Mouse (Mus musculus) urinary bladder, adult 18-20 months (tissue): ENCODE measurements around the gene Iqschfp.

Experiments
- DNase-seq, 2 experiments: peaks; one replicate each; pipeline ENCODE4 v3.0.0; 2022; ENCODE audit warnings: low spot score in 2 of 2, mixed read lengths in 2 of 2

The Iqschfp gene

DNA sequence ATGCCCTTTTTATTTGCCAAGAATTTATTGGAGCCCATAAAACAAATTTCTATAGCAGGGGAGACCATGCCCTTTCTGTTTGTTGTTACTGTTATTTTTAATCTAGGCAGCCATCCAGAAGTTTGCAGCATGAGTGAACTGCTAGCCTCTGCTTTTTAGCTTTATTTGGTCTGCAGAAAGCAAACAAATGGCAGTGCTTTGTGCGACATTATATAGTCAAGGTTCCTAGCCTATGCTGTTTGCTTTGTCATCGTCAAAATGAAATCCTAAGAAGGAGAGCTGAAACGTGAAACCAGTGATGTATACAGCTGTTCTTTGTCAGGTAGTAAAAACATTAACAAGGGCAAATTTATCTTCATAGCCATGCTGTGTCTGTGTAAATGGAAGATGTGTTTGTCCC, 459.4 kb downstream of the Iqschfp start:
- no peak for DNase-seq

DNA sequence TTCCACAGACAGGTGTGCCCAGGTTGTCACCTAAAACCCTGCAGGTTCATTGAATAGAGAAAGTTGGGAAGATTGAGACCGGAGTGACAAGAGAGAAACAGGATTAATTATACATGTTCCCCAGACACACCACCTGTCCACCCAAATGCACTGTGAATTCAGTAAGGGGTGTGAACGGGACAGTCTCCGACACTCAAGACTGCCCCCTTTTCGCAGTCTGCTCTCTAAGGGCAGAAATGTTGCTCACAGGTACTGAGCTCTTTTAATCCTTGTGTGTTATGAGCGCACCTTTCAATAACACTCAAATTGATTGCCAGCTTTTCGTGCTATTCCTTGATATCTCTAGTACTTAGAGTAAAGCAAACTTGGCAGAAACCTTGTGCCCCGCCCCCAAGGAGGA, 460.9 kb downstream of the Iqschfp start:
- DNase-seq: no peak

DNA sequence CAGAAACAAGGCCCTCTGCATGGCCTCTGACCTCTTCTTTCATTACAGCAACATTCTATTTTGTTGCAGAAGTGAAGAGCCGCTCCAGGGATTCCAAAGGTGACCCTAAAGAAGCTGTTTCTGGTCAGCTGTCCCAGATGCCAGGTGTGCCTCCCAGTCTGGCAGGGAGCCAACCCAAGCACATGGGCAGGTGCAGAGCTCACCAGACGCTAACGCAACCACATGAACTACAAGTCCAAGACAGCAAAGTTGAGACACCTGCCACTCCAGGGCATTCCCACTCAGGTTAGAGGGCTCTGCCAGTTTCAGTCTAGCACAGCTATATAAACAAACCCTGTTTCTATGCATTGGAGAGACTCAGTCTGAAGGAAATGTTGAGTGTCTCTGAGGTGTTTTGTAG, 461.5 kb downstream of the Iqschfp start:
- DNase-seq: no peak

DNA sequence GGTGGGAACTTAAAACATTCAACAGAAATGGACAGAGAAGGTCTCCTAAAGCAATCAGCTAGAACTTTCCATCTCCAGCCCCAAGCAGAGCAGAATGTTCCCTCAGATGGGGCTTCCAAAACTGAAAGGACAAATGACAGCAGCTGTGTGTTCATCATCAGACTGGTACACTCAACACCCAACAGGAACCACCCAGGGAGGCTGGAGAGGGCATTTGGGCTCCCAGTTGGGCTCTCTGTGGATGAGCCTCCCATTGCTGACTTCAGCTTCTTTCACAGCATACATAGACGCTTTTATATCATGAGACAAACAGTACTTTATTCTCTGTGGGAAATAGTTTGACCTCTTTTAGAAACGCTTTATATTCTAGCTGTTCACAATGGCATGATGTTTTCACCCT, 464.5 kb downstream of the Iqschfp start:
- DNase-seq: no peak

DNA sequence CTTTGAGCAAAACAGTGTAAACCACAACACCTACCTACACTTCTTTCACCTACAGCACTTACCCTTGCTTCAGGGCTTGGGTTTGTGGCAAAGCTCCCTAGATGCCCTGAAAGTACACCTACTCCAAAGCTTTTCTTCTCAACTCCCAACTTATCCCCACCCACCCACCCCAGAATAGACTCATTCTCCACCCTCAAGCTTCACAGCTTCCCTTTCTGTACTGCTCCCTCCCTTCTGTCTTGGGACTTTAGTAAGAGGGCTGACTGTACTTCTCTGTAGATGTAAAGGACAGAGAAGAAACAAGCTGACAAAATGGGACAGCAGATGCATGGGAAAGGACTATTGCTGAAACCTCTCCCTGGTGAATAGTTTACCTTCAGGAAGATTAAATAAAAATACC, 476.0 kb downstream of the Iqschfp start:
- no peak for DNase-seq

DNA sequence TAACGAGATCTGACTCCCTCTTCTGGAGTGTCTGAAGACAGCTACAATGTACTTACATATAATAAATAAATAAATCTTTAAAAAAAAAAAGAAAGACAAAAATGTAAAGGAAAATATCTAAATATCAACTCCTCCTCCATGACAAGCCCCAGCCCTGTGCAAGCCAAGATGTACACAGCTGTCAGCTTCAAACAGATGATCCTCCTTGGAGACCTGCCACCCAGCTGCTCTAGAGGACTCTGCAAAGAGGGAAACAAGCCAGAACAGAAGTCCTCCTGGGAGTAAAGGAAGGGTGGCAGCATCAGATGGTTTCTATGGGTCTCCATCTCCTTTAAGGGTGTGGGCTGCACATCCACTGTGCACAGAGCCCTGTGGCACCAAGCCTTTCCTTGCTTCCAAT, 480.9 kb downstream of the Iqschfp start:
- no peak for DNase-seq

DNA sequence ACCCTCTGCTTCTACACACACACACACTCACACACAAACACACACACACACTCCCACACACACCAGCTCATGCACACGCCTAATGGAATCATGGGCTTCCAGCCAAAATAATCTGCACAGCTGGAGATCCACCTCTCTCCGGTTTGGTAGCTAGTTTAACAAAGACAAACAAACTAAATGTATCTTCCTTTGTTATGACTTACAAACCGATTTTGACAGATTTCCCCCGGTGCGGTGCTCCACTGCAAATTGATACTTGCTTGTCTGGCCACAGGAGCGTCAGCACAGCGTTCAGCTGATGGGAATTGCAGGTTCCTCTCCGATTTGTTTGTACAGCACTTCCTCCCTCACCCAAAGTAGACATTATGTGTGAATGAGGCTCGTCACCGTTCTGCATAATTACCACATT, 483.1 kb downstream of the Iqschfp start:
- no peak for DNase-seq

DNA sequence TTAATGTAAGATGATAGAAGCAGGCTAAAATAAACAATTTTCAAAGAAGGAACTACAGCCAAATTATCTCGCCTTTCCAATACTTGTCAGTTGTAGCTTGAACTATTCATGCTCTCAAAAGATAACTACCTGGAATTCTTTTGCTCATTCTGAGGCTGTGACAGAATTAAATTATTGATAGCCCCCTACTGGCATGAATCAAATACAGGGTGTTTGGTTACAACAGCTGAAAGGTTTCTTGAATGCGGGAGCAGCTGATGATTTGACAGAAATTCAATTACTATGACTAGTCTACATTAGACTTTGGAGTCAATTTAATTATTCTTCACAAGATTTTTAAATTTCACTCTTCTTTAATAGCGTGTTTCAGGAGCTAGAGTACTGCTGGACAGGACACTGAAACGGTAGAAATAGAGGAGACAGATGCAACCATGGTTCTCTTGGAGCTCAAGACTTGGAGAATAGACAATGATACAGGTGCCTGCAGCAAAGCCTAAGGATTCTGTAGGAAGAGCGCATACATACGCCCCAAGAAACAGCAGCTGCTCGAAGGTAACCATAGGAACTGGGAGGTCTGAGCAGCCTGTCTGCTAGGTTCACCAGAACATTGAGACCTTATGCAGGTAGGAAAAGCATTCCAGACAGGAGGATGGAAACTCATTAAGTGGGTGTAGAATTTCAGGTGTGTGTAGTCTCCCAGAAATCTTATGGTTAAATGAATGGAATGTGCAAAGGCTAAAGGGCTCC, 485.6 kb downstream of the Iqschfp start:
- DNase-seq: no peak

DNA sequence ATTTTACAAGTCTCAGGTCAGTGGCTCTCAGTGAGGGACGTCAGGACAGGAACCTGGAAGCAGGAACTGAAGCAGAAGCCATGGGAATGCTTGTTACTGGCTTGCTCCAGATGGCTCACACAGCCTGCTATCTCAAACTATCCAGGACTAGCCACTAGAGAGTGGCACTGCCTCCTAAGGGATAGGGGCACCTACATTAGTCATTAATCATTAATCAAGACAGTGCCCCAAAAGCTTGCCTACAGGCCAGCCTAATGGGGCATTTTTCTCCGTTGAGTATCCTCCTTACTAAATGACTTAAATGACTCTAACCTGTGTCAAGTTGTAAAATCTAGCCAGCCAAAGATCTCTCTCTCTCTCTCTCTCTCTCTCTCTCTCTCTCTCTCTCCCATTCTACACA, 486.8 kb downstream of the Iqschfp start:
- DNase-seq: no peak

DNA sequence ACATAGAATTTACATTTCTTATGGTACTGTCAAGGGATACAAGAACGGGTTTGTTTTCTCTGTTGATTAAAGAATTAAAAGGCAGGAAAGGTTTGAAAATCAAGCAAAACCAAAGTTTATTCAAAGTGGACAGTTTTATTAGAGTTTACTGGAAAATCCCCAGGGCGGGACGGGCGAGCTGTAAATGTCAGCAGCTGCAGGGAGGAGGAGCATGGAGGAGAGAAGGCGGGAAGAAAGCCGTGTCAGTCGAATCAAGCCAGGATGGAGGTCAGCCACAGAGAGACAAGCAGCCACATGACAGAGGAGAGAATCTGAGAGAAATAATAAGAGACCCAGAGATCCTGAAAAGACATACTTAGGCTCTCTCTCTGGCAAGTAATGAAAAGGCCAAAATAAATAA, 487.2 kb downstream of the Iqschfp start:
- DNase-seq: peak in 1 of 2 experiments; percentile 4

- DNase-seq: no peak
Observed at GRCm38 (mm10) chr3:68383672-68384071, 491.6 kb downstream of the Iqschfp start.

DNA sequence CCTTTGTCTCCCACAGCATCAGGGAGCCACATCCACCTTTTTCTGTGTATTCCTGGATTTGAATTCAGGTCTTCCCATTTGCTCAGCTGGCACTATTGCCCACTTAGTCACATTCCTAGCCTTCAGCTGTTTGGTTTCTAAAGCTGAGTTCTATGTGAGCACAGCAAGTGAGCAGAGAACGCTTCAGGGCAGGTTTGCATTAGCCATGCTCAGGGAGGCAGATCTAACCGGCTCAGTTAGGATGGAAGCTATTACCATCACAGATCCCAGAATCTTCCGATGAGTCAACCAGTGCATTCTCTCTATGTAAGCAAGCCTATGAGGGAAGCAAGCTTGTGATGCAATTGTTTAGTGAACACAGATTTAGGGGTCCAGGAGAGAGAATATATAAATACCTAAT, 493.5 kb downstream of the Iqschfp start:
- no peak for DNase-seq

GRCm38 (mm10) chr3:68388023-68388422, 496.0 kb downstream of the Iqschfp start:
- no peak for DNase-seq

DNA sequence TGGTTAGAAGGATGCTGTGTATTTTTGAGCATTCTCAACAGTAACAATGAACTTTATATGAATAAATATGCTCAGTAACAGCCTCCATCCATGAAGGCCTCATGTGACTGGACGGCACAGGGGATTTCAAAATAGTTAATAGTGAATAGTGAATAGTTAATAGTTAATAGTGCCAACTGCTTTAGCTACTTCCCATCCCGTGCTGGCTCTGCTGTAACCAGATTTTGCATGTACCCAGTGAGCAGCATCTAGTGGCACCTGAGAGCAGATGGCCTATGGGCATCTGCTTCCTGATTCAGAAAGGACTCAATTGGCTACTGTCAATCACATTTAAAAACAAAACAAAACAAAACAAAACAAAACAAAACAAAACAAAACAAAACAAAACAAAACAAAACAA, 501.5 kb downstream of the Iqschfp start:
- DNase-seq: no peak

- no peak for DNase-seq
Observed at GRCm38 (mm10) chr3:68398691-68399090, 506.7 kb downstream of the Iqschfp start.

DNA sequence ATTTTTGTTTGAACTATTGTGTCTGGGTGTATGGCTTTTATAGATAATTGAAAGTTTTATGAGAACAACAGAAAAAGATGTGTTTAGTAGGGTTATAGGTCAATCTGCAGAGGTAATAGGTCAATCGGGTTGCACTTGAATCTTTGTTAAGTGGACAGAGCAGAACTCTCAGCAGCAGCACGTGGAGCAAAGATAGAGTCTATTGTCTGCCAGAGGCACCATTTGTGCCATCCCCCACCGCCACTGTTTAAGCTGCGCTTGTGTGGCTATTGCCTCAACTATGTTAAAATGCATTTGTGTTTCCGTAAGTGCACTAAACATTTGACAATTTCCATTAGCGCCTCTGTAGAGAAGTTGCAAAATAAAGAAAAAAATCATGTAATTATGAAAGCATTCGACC, 508.1 kb downstream of the Iqschfp start:
- no peak for DNase-seq

DNA sequence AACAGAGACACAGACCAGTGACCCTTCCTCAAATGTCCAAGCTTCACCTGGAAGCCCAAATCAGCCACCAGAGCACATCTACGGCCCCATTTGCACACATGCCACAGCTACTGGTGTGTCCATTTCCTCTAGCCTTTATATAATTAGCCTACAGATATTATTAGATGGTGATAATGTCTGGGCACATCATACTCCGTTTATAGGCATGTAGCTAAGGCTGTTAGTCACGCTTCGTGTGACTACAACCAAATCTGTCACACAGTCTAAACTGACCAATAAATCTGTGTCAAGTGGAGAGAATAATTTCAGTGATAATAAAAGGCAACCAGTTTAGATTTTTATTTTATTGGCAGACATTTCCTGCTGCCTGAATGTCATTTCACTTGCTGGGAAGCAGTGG, 511.3 kb downstream of the Iqschfp start:
- no peak for DNase-seq

GRCm38 (mm10) chr3:68403783-68404217, 511.8 kb downstream of the Iqschfp start:
- no peak for DNase-seq

DNA sequence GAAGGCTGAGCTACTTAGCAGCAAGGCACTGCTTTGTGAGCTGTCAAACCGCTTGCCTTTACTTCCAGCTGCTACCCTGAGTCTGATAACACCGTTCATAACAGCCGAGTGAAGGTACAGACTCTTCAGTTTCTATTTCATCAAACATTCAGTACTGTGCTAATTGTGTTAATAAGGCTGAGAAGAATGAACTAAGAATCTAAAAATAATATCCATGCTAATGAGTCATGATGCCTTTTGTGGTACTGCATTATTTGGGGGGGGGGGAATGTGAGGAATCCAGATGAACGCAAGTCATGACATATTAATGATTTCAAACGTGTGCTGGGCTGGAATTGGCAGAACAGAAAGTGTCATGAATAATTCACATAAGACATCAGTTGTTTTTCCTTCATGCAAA, 513.7 kb downstream of the Iqschfp start:
- no peak for DNase-seq

GRCm38 (mm10) chr3:68412262-68412661, 520.2 kb downstream of the Iqschfp start:
- no peak for DNase-seq

DNA sequence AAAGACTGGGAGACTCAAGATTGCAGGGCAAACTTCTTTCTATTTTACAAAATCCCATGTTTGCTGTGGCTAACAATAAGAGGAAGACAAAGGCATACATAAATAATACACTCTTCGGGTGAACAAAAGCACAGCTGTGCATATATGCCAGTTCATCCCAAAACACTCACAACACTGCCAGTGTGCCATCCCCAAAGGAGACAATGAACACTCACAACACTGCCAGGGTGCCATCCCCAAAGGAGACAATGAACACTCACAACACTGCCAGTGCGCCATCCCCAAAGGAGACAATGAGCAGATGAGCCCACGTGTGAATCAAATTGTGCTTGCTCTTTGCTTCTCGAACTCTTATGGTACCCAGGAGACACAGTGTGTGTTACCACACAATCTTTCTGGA, 527.8 kb downstream of the Iqschfp start:
- DNase-seq: no peak

DNA sequence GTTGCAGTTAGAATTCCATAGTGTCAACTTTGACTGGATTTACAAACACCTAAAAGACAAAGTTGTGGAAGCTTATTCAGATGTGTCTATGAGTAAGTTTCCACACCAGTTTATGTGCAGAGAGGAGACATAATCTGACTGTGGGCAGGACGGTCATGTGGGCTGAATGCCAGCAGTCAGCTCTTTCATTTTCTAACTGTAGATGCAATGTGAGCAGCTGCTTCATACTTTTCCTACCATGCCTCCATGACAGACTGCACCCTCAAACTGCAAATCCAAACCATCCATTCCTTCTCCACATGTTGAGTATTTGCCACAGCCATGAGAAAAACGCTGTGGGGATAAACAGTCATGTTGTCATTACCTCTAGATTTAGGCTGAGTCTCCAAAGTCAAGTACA, 528.9 kb downstream of the Iqschfp start:
- no peak for DNase-seq

- DNase-seq: no peak
Observed at GRCm38 (mm10) chr3:68421849-68422248, 529.8 kb downstream of the Iqschfp start.

GRCm38 (mm10) chr3:68428081-68428480, 536.0 kb downstream of the Iqschfp start:
- no peak for DNase-seq
